In genomic region chr4:155903246-155903645, GRCm38 (mm10) we compare ENCODE assay signal across 16 mouse cellular contexts. TPM values are rescaled to one million over a fixed set of nuclear protein-coding genes. Genes with fewer than 3 reads are reported as not detected.
A peak's percentile ranks its signal among the peaks of the same experiment; 100 is the strongest.
DNase-seq lines count a peak whose midpoint lies in the region; ATAC-seq and TF ChIP-seq lines count a peak whose summit lies in the region.
"Had no signal": no experiment of that assay in that cellular context is flagged by ENCODE, and none has a peak within 500 bp of the region (broad histone marks: within the 10 kb centered on the region; RNA-seq: fewer than 3 reads in every experiment).

No protein-coding gene starts in this region.

- no peaks in the 10 kb centered on the region for H3K27me3 ChIP-seq in kidney, adult 2 months (replicated peaks; ENCODE audit: control insufficient read depth, insufficient read depth, low read length)
- H3K27me3 ChIP-seq in midbrain, embryonic 16.5 days (ENCODE audit: control insufficient read depth, insufficient read depth, low read depth, low read length): no peaks in the 10 kb centered on the region
- H3K27me3 ChIP-seq: embryonic facial prominence, embryonic 13.5 days; hindbrain, embryonic 15.5 days; intestine, embryonic 15.5 days; liver, embryonic 12.5 days; lung, embryonic 15.5 days; midbrain, embryonic 12.5 days; neural tube, embryonic 13.5 days had no signal

- no peaks in the 10 kb centered on the region for H3K9me3 ChIP-seq in midbrain, embryonic 16.5 days (replicated peaks; ENCODE audit: control insufficient read depth, low read length, poor library complexity, severe bottlenecking)
- H3K9me3 ChIP-seq: embryonic facial prominence, embryonic 13.5 days; hindbrain, embryonic 15.5 days; intestine, embryonic 15.5 days; liver, embryonic 12.5 days; lung, embryonic 15.5 days; midbrain, embryonic 12.5 days; neural tube, embryonic 13.5 days had no signal

- H3K4me1 ChIP-seq in kidney, adult 2 months (ENCODE audit: control insufficient read depth, insufficient read depth, low read length): no peaks in the 10 kb centered on the region
- H3K4me1 ChIP-seq in midbrain, embryonic 16.5 days (ENCODE audit: control insufficient read depth, insufficient read depth, low read length): no peaks in the 10 kb centered on the region
- H3K4me1 ChIP-seq: embryonic facial prominence, embryonic 13.5 days; hindbrain, embryonic 15.5 days; intestine, embryonic 15.5 days; liver, embryonic 12.5 days; midbrain, embryonic 12.5 days; neural tube, embryonic 13.5 days had no signal

- no peak overlapping the region for H3K27ac ChIP-seq in kidney, adult 2 months (ENCODE audit: insufficient read depth, low read depth, low read length)
- H3K27ac ChIP-seq in midbrain, embryonic 16.5 days (ENCODE audit: low read length): no peak overlapping the region
- H3K27ac ChIP-seq: embryonic facial prominence, embryonic 13.5 days; hindbrain, embryonic 15.5 days; intestine, embryonic 15.5 days; layer of hippocampus, adult 2 months; liver, embryonic 12.5 days; lung, embryonic 15.5 days; midbrain, embryonic 12.5 days; neural tube, embryonic 13.5 days had no signal

- WGBS in kidney, adult 2 months: 95% methylated on average over 13 of the region's 13 CpGs
- WGBS in midbrain, embryonic 16.5 days: 97% methylated on average over 13 of the region's 13 CpGs

- no peak for TF ChIP-seq CTCF in kidney, adult 2 months (conservative IDR thresholded peaks at IDR 0.05; ENCODE audit: insufficient read depth, insufficient read length, low read depth, low read length)

- no peak for ATAC-seq in midbrain, embryonic 16.5 days
- ATAC-seq: forebrain, embryonic 14.5 days; intestine, embryonic 15.5 days; liver, embryonic 12.5 days had no signal

- H3K36me3 ChIP-seq in kidney, adult 2 months (ENCODE audit: control insufficient read depth, insufficient read depth, low read length): no peaks in the 10 kb centered on the region
- H3K36me3 ChIP-seq in midbrain, embryonic 16.5 days (ENCODE audit: control insufficient read depth, insufficient read depth, low read length): peaks cover 72% of the 10 kb centered on the region

- H3K4me3 ChIP-seq in kidney, adult 2 months (ENCODE audit: insufficient read depth, low read depth, low read length): no peak overlapping the region
- no peak overlapping the region for H3K4me3 ChIP-seq in midbrain, embryonic 16.5 days (ENCODE audit: low read depth, low read length)
- H3K4me3 ChIP-seq: embryonic facial prominence, embryonic 13.5 days; hindbrain, embryonic 15.5 days; intestine, embryonic 15.5 days; layer of hippocampus, adult 2 months; liver, embryonic 12.5 days; lung, embryonic 15.5 days; midbrain, embryonic 12.5 days; neural tube, embryonic 13.5 days had no signal

- TF ChIP-seq POLR2A in kidney, adult 2 months (IDR thresholded peaks at IDR 0.05; ENCODE audit: low read depth, low read length): no peak

- H3K4me2 ChIP-seq in midbrain, embryonic 16.5 days (ENCODE audit: low read length): no peak overlapping the region
- H3K4me2 ChIP-seq: embryonic facial prominence, embryonic 13.5 days; hindbrain, embryonic 15.5 days; intestine, embryonic 15.5 days; liver, embryonic 12.5 days; lung, embryonic 15.5 days; midbrain, embryonic 12.5 days; neural tube, embryonic 13.5 days had no signal

- no peak overlapping the region for H3K9ac ChIP-seq in midbrain, embryonic 16.5 days (ENCODE audit: low read depth, low read length)
- H3K9ac ChIP-seq: embryonic facial prominence, embryonic 13.5 days; hindbrain, embryonic 15.5 days; intestine, embryonic 15.5 days; liver, embryonic 12.5 days; lung, embryonic 15.5 days; midbrain, embryonic 12.5 days; neural tube, embryonic 13.5 days had no signal

- peak; percentile 5 to 6 for DNase-seq in frontal cortex, postnatal 10 days (ENCODE audit: low spot score in 2 of 2)
- no peak for DNase-seq in frontal cortex, adult 2 months (ENCODE audit: extremely low spot score in 1 of 2, low spot score in 1 of 2)
- DNase-seq in kidney, postnatal 25 days: peak; percentile 0 to 27
- no peak for DNase-seq in kidney, adult 2 months
- DNase-seq in right cerebral cortex, postnatal 10 days (ENCODE audit: low spot score in 2 of 2): peak; percentile 25 to 27
- no peak for DNase-seq in right cerebral cortex, postnatal 36 days (ENCODE audit: low spot score in 2 of 2)

RNA-seq across cellular contexts. Expression of gene Acap3, which starts 11.6 kb away (rescaled TPM):
- 101 and 109 TPM in 2 replicates for polyA plus RNA-seq in frontal cortex, adult 2 months (2012; rRNA removed)
- 14.6 and 18.3 TPM in 2 replicates for polyA plus RNA-seq in kidney, adult 2 months (2012; rRNA removed)
- polyA plus RNA-seq in midbrain, embryonic 16.5 days (2015; fragmentation: Nextera tagmentation; extraction: Ambion mirVana): 77.4 and 78.1 TPM in 2 replicates

RNA-seq across cellular contexts. Expression of gene Pusl1, which starts 11.7 kb away (rescaled TPM):
- 86.6 and 87.9 TPM in 2 replicates for polyA plus RNA-seq in frontal cortex, adult 2 months (2012; rRNA removed)
- 27.3 and 34.1 TPM in 2 replicates for polyA plus RNA-seq in kidney, adult 2 months (2012; rRNA removed)
- 56.3 and 63.9 TPM in 2 replicates for polyA plus RNA-seq in midbrain, embryonic 16.5 days (2015; fragmentation: Nextera tagmentation; extraction: Ambion mirVana)

RNA-seq across cellular contexts. Expression of gene Ints11, which starts 33.9 kb away (rescaled TPM):
- polyA plus RNA-seq in frontal cortex, adult 2 months (2012; rRNA removed): 36.9 and 41.1 TPM in 2 replicates
- polyA plus RNA-seq in kidney, adult 2 months (2012; rRNA removed): 26.0 and 28.9 TPM in 2 replicates
- 75.7 and 78.7 TPM in 2 replicates for polyA plus RNA-seq in midbrain, embryonic 16.5 days (2015; fragmentation: Nextera tagmentation; extraction: Ambion mirVana)

RNA-seq across cellular contexts. Expression of gene Cptp, which starts 34.0 kb away (rescaled TPM):
- 19.6 and 22.3 TPM in 2 replicates for polyA plus RNA-seq in frontal cortex, adult 2 months (2012; rRNA removed)
- polyA plus RNA-seq in kidney, adult 2 months (2012; rRNA removed): 46.2 and 53.1 TPM in 2 replicates
- 25.1 and 28.1 TPM in 2 replicates for polyA plus RNA-seq in midbrain, embryonic 16.5 days (2015; fragmentation: Nextera tagmentation; extraction: Ambion mirVana)

RNA-seq across cellular contexts. Expression of gene Tas1r3, which starts 40.1 kb away (rescaled TPM):
- 0.36 and 0.38 TPM in 2 replicates for polyA plus RNA-seq in frontal cortex, adult 2 months (2012; rRNA removed)
- 0.64 and 0.72 TPM in 2 replicates for polyA plus RNA-seq in kidney, adult 2 months (2012; rRNA removed)
- 0.29 and 0.58 TPM in 2 replicates for polyA plus RNA-seq in midbrain, embryonic 16.5 days (2015; fragmentation: Nextera tagmentation; extraction: Ambion mirVana)

Comparison
In these comparisons a context has a peak if more than half of its experiments do, and no peak if none do; other contexts are left out.
1. DNase-seq: peak in frontal cortex, postnatal 10 days (2 of 2), kidney, postnatal 25 days (2 of 2) and right cerebral cortex, postnatal 10 days (2 of 2); none in frontal cortex, adult 2 months (0 of 2), kidney, adult 2 months (single experiment) and right cerebral cortex, postnatal 36 days (0 of 2).